Mouse (Mus musculus): ENCODE measurements around the gene A330070K13Rik. TPM values are rescaled to one million over a fixed set of nuclear protein-coding genes. Genes with fewer than 3 reads are reported as not detected.

Gene A330070K13Rik
- polyA plus RNA-seq (2017; shearing (Covaris generic)) = not detected

DNA sequence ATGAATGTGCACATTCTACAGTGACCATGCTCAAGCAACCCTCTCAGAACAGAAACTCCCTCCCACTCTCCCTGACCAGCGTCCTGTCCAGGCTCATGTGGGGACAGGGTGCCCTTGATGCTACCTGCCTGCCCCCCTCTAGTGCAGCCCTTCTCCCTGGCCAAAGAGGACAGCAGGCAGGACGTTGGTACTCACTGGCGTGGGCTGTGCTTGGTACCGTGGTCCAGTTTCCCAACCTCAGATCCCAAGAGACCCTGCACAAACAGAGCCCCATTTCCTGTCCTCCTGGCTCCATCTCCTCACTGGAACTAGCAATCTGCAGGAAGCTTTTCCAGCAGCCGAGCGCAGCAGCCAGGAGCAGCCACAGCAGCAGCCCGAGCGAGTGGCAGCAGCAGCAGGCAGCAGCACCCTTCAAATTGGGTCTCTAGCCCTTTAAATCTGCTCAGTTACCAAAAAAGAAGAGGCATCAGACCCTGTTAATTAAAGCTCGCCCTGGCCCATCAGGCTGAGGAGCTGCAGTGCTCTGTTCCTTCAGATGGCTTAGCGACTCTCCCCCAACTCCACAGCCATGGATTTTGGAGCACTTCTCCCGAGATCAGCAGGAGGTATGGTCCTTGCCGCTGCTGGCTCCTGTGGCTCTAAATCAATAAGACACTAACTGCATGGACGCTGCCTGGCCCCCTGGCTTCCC, at the start of gene A330070K13Rik:
A330070K13Rik (minus strand) TSS at position 410 of the 691 bp plus-strand sequence.
- ATAC-seq = no peak

DNA sequence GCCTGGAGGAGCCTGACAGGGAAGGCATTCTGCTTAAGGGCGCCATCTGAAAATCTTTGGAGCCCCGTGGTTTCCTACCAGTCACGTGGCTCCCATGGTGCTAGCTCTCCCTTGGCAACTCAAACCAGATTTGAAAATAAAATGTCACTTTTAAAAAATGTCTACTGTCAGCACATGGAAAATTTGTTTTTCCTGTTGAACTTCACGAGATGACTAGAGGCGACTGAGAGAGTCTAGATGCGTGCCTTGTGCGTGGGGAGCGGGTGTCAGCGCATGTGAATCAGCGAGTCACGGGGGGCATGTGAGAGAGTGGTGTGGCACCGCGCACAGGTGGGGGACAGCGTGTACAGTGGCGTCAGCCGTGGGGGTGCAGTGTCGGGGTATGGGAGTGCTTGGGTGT, 27.1 kb upstream of the A330070K13Rik start:
- ATAC-seq = no peak

DNA sequence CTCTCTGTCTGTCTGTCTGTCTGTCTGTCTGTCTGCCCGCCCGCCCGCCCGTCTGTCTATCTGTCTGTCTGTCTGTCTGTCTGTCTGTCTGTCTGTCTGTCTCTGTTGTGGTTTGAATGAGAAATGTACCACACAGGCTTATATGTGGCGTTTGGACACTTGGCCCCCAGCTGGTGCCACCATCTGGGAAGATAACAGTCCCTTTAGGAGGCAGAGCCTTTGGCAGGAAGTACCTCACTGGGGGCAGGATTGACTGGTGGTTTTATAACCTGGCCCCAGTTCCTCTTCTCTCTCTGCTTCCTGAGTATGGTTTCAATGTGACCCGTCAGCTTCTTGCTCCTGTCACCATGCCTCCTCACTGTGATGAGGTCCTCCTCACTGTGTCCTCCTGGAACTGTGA, 25.3 kb upstream of the A330070K13Rik start:
- ATAC-seq = no peak

- no peak for ATAC-seq
Measured at GRCm38 (mm10) chr5:130405201-130405600, 20.8 kb upstream of the A330070K13Rik start.

DNA sequence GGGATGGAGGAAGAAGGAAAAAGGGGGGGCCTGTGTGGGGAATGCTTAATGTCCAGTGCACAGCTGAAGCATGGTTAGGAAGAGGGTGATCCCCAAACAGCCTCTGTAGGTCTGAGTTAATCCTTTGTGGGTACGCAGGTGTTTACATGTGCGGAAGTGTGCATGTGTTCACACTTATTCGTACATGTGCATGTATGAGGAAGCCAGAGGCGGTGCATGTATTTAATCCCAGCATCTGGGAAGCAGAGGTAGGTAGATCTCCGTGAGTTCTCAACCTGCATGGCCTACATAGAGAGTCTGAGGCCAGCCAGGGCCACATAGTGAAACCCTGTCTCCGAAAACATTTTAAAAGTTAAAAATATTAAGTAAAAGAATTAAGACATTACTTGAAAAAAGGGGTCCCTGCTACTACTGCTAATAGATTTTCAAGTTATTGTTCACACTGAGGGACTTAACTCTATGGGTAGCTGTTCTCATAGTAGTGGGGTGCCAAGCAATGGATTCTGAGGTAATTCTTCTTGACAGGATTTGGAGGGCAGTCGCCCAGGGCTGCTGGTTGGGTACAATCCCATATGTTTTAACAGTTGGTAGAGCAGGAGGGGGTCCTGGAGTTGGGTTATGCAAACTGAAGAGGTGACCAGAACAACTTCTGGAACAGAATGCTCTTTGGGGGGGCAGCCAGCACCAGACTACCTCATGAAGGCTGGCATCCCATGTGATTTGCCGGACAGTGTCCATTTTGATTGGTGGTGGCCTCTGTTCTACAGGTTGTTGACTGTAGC, 15.9 kb upstream of the A330070K13Rik start:
- ATAC-seq = no peak

GRCm38 (mm10) chr5:130395142-130395541, 10.7 kb upstream of the A330070K13Rik start:
- no peak for ATAC-seq

GRCm38 (mm10) chr5:130394386-130394785, 10.0 kb upstream of the A330070K13Rik start:
- ATAC-seq = no peak

DNA sequence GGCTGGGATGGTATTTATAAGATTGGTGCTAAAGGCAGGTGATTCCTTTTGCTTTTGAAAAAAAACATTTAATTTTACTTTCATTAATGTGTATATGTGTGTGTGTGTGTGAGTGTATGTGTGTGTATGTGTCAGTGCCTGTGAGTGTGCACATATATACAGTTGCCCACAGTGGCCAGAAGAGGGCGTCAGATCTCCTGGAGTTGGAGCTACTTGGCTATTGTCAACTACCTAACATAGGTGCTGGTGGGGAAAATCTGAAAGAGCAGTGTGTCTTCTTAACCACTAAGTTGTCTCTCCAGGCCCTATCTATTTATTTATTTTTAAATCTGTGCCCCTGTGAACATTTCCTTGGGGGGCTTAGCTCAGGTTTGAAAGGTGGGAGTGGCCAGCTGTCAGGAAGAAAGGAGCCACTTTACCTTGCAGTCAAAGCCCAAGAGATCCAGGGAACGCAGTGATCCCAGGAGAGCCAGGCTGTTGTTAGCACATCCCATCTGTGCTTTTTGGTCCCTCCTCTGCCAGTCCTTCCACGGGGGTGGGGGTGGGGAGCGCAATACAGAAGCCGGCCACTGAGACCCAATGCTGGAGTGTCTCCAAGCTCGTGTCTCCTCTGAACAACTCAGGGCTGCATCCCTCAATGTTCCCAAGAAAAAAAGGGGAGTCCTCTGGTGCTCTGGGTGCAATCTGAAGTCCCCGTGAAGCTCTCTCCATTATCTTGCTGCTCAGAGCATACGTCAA, 9.4 kb upstream of the A330070K13Rik start:
- ATAC-seq = no peak

DNA sequence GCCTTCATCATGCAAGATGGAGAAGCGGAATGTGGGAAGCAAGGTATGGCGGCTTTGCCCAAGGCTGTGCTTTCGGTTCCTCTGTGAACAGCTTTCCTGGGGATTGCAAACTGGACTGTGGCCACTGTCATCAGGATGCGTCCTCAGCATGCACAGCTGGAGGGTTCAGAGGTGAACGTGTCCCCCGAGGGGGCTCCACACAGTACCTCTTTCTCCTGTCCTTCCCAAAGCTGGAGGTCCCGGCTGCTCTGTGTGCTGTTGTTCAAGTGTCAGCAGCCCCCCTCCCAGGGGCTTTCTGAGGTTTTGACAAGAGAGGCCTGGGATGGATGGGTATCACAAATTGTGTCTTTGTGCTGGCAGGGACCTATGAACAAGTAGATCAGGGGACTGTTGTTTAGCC, 2.0 kb upstream of the A330070K13Rik start:
- no peak for ATAC-seq

DNA sequence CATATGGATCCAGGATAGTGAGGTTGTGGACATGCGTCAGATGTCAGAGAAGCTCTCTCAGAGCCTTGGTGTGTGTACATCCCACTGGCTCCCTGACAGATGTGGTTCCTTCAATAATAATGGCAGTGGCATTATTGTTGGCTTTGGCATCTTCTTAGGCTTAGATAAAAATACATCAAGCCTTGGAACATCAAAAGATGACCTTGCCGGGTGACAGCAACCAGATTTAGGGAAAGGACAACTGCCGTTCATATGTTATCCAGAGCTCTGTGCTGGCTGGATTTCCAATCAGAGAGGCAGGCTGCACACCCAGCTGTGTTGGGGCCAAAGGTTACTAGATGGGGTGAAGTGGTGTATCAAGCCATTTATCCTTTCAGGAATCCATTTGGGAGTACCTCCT, 9.0 kb downstream of the A330070K13Rik start:
- ATAC-seq = no peak

DNA sequence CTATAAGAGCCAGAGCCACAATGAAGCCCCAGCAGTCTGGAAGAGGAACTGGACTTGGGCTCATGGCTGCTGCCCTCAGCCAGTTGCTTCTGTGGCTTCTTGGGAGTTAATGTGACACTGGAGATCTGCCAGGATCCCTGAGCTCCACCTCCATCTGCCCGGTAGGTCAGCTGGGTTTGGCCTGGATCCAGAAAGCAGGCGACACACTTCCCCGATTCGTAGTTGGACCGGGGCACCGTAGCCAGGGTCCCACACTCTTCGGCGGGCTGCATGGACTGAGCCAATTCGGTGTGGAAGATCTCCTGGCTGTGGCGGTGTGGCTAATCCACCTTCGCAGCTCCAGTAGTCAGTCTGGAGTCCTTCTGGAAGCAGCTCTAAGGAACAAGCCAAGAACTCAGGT, 15.2 kb downstream of the A330070K13Rik start, which contains the start of gene Caln1:
Caln1 (plus strand) TSS at position 219 of the 400 bp plus-strand sequence.
- ATAC-seq = no peak

DNA sequence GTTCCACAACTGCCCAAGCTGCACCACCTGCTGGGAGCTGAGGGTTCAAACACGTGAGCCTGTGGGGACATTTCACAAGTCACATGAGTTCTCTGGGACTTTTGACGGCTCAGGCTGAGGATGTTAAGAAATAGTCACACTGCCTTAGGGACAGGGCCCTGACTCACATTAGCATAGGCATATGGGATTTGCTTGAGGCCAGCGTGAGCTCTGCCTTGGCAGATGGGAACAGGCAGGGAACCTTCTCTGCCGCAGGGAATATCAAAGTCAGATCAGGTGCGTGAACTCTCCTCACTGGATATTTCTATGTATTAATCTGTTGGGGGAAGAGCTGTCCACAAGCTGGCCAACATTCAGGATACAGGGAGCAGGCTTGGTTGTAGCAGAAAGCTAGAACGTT, 16.2 kb downstream of the A330070K13Rik start:
- ATAC-seq = no peak

DNA sequence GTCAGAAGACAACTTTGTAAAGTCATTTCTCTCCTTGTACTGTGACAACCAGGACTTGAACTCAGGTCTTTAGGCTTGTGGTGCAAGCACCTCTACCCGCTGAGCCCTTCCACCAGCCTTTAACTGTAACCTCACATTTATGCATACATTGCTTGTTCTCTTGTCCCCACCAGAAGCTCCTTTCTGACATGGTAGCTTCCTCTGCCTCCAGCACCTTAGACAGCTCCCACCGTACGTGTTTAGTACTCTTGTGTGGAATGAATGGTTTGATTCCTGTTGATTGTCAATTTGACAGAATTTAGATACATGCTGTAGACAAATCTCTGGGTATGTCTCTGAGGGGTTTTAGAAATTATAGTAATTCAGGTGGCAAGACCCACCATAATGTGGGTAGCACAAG, 20.7 kb downstream of the A330070K13Rik start:
- ATAC-seq = no peak

DNA sequence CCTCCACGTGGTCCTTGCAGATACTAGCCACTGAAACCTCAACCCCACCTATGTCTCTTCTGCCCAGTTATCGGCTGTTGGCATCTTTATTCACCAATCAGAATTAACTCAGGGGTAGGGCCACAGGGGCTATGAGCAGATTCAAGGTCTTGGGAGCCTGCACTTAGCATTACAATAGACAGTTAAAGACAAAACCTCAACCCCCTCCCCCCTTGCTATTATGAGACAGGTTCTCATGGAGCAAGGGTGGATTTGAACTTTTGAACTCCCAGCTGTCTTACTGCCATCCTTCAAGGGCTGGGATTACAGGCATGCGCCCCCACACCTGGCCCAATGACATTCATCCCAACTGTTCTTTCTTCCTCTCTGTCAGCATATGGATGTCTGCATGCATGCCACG, 21.3 kb downstream of the A330070K13Rik start:
- ATAC-seq = no peak

GRCm38 (mm10) chr5:130355223-130355622, 29.2 kb downstream of the A330070K13Rik start:
- ATAC-seq = no peak

DNA sequence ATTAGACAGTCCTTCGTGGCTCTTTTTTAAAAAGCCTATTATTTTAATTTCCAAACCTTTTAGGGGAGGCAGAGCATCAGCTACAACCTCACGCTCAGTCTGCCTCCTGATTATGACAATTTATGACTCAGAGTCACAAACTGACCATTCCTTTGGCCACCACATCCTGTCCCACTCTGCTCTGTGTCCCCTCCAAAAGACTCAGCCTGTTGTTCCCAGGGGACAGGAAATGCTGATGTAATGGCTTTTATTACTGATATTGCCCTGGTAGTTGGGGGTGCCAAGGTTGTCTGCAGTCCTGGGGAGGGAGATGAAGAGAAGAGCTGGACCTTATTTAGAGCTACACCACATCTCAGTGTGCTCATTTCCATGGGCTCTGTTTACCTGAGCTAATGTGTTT, 38.6 kb downstream of the A330070K13Rik start:
- no peak for ATAC-seq

DNA sequence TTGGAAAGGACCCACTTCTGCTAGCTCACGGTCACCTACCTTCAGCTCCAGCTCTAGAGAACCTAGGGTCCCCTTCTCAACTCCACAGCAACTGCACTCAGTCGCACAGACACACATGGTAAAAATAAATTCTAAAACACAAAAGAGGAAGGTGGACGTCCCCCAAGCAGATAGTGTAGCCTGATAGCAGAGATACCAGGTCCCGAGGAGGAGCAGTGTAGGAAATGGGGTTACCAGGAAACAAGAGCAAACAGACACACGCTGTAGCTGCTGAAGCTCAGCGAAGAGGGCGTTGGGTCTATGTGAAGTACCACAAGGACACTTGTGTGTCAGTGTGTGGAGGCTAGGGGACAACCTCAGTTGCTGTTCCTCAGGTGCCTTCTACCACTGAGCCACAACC, 39.4 kb downstream of the A330070K13Rik start:
- ATAC-seq = no peak

- no peak for ATAC-seq
Measured at GRCm38 (mm10) chr5:130340656-130341055, 43.8 kb downstream of the A330070K13Rik start.

DNA sequence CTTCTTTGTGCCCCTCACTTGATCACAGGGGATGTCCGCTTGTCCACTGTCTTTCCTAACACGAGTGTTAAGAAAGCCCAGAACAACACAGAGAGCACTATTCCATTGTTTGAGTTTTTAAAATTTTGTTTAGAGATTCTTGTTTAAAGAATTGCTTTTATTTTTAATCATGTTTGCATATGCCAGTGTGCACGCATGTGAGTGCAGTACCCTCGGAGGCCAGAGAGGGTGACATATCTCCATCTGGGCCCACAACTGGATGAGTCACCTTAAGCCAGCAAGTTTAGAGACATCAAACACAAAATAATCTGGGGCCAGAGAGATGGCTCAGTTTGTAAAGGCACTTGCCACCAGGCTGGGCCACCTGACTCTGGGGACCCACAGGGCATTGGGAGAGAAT, 49.0 kb downstream of the A330070K13Rik start:
- ATAC-seq = no peak

- no peak for ATAC-seq
Measured at GRCm38 (mm10) chr5:130333971-130334370, 50.5 kb downstream of the A330070K13Rik start.

DNA sequence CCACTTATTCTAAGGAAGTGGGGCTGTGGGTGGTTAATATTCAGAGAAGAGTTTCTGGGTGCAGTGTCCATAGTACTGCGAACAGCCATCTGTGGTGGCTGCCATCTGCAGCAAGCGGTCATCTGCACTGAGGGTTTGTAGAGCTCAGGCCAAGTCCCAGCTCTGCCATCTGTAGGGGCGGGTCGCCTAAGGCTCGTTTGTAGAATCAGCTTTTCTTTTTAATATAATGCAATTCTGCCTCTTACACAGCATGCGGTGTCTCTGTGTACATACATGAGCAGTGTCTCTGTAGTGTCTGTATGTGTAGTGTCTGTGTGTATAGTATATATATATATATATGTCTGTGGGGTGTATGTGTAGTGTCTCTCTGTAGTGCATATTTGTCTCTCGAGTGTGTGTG, 50.9 kb downstream of the A330070K13Rik start:
- no peak for ATAC-seq

DNA sequence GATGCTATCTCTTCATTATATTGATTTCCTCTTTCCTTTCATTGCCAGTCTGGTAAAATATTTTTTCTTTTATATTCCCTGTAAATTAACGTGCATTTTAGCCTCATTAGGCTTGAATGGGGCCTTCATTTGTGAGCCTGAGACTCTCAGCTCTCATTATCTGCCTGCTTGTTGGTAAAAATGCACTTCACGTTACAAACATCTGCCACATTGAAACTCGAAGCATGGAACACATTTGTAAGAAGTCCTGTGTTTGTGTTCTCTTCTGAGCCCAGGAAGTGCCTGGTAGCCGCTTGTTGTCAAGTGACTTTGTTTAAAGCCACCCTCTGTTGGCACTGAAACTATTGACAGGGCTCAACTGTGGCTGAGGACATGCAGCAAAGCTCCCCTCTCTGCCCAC, 53.2 kb downstream of the A330070K13Rik start:
- no peak for ATAC-seq

- no peak for ATAC-seq
Measured at GRCm38 (mm10) chr5:130330801-130331200, 53.6 kb downstream of the A330070K13Rik start.

All from activated CD4-positive, CD25-positive, alpha-beta regulatory T cell, adult 4 months (primary cell).